ENCODE assay signal across 8 mouse cellular contexts in genomic region chr5:33011132-33012106, GRCm38 (mm10). TPM values are rescaled to one million over a fixed set of nuclear protein-coding genes. Genes with fewer than 3 reads are reported as not detected.
A peak's percentile ranks its signal among the peaks of the same experiment; 100 is the strongest.
DNase-seq lines count a peak whose midpoint lies in the region; ATAC-seq lines count a peak whose summit lies in the region.

No protein-coding gene starts in this region.

- WGBS in forebrain, embryonic 16.5 days, result 22% methylated on average over 15 of the region's 15 CpGs
- WGBS in midbrain, embryonic 11.5 days, result 34% methylated on average over 15 of the region's 15 CpGs

- H3K4me2 ChIP-seq in forebrain, embryonic 16.5 days (ENCODE audit: low read length), result peak overlapping the region; percentile 35
- H3K4me2 ChIP-seq in midbrain, embryonic 11.5 days, result peak overlapping the region; percentile 32; the same call in 1 of the 2 replicates

- peak overlapping the region; percentile 33 for H3K9ac ChIP-seq in forebrain, embryonic 16.5 days (replicated peaks; ENCODE audit: low read depth, low read length)
- H3K9ac ChIP-seq in midbrain, embryonic 11.5 days (ENCODE audit: low read length), result no peak overlapping the region; the same call in 1 of the 2 replicates

- H3K27me3 ChIP-seq in forebrain, embryonic 16.5 days (replicated peaks; ENCODE audit: control insufficient read depth, insufficient read depth, low read length), result no peaks in the 10 kb centered on the region
- no peaks in the 10 kb centered on the region for H3K27me3 ChIP-seq in midbrain, embryonic 11.5 days (ENCODE audit: control insufficient read depth, insufficient read depth, low read length)

- no peaks in the 10 kb centered on the region for H3K9me3 ChIP-seq in forebrain, embryonic 16.5 days (ENCODE audit: control insufficient read depth, low read length)
- no peaks in the 10 kb centered on the region for H3K9me3 ChIP-seq in midbrain, embryonic 11.5 days (ENCODE audit: control insufficient read depth, low read length)

- H3K4me3 ChIP-seq in forebrain, embryonic 16.5 days (replicated peaks; ENCODE audit: low read length), result peak overlapping the region; percentile 8; the same call in 1 of the 2 replicates
- no peak overlapping the region for H3K4me3 ChIP-seq in midbrain, embryonic 11.5 days (ENCODE audit: low read depth, low read length)

- no peaks in the 10 kb centered on the region for H3K36me3 ChIP-seq in forebrain, embryonic 16.5 days (ENCODE audit: control insufficient read depth, insufficient read depth)
- H3K36me3 ChIP-seq in midbrain, embryonic 11.5 days (ENCODE audit: control insufficient read depth, insufficient read depth, low read length), result no peaks in the 10 kb centered on the region

- intact Hi-C loops in gastrocnemius, postnatal 36 days (cut with DNase I), result no loop called here

- peaks cover 20% of the 10 kb centered on the region for H3K4me1 ChIP-seq in forebrain, embryonic 16.5 days (replicated peaks; ENCODE audit: control insufficient read depth, insufficient read depth, low read length)
- H3K4me1 ChIP-seq in midbrain, embryonic 11.5 days (ENCODE audit: control insufficient read depth, insufficient read depth, low read length), result peaks cover 21% of the 10 kb centered on the region

- DNase-seq in embryo, embryonic 11 days, result peak; percentile 42
- DNase-seq in embryo, embryonic 10.5 days (ENCODE audit: low spot score), result no peak
- peak; percentile 61 for DNase-seq in cerebellum, adult 11 months
- peak; percentile 92 for DNase-seq in midbrain, embryonic 11.5 days (ENCODE audit: low spot score, missing footprints)
- no peak for DNase-seq in gastrocnemius, adult 18-20 months (ENCODE audit: low spot score)
- DNase-seq in gastrocnemius, postnatal 36 days, result no peak
- DNase-seq in layer of hippocampus, adult 18-20 months (ENCODE audit: low spot score in 2 of 2), result no peak

- peak overlapping the region; percentile 41; the same call in 1 of the 2 replicates for H3K27ac ChIP-seq in forebrain, embryonic 16.5 days (ENCODE audit: low read length)
- H3K27ac ChIP-seq in midbrain, embryonic 11.5 days (ENCODE audit: low read depth, low read length), result peak overlapping the region; percentile 77

- peak; percentile 64 for ATAC-seq in forebrain, embryonic 16.5 days
- ATAC-seq in midbrain, embryonic 11.5 days (ENCODE audit: low FRiP score), result peak; percentile 70

RNA-seq across cellular contexts. Expression of gene Ywhah, which starts 7.2 kb away (rescaled TPM):
- 643 and 677 TPM in 2 replicates for polyA plus RNA-seq in forebrain, embryonic 16.5 days (2015; fragmentation: Nextera tagmentation; extraction: Ambion mirVana)
- 487 and 530 TPM in 2 replicates for polyA plus RNA-seq in midbrain, embryonic 11.5 days (2014; fragmentation: Nextera tagmentation; extraction: Ambion mirVana)
- 10 to 100 TPM; 53.1 to 54.1 TPM for total RNA-seq in gastrocnemius, adult 18-20 months (2021)
- total RNA-seq in gastrocnemius, postnatal 36 days (2021), result 10 to 100 TPM; 46.7 to 47.6 TPM
- total RNA-seq in layer of hippocampus, adult 18-20 months (2021), result 1,000 to 10,000 TPM; 1,080 to 1,138 TPM

Comparison
In these comparisons a context has a peak if more than half of its experiments do, and no peak if none do; other contexts are left out.
1. DNase-seq: peak in embryo, embryonic 11 days (single experiment), cerebellum, adult 11 months (single experiment) and midbrain, embryonic 11.5 days (single experiment); none in embryo, embryonic 10.5 days (single experiment), gastrocnemius, adult 18-20 months (single experiment), gastrocnemius, postnatal 36 days (0 of 2) and layer of hippocampus, adult 18-20 months (0 of 2).
2. RNA of gene Ywhah, which starts 7.2 kb away (total RNA-seq): 1,080 to 1,138 TPM in layer of hippocampus, adult 18-20 months; 53.1 to 54.1 TPM in gastrocnemius, adult 18-20 months and 46.7 to 47.6 TPM in gastrocnemius, postnatal 36 days; every median in the first group is over 10 times any median in the second.